Mouse (Mus musculus) testis, adult 2 months (tissue): ENCODE data around the gene Wdfy4.

Experiments used
- CTCF ChIP-seq: fragments of 200-500 bp; IDR thresholded peaks from 2 replicates; pipeline ENCODE4 v1.5.1; 2012; ENCODE audit warnings: low read depth, mild to moderate bottlenecking, inconsistent platforms, low read length, moderate library complexity; ENCODE audit not compliant: control insufficient read depth, insufficient read depth, insufficient replicate concordance
- POLR2A ChIP-seq: fragments of 200-500 bp; IDR thresholded peaks from 2 replicates; pipeline ENCODE4 v1.6.1; 2012; ENCODE audit warnings: low read depth, mild to moderate bottlenecking, inconsistent platforms, low read length, moderate library complexity; ENCODE audit not compliant: control insufficient read depth

DNA sequence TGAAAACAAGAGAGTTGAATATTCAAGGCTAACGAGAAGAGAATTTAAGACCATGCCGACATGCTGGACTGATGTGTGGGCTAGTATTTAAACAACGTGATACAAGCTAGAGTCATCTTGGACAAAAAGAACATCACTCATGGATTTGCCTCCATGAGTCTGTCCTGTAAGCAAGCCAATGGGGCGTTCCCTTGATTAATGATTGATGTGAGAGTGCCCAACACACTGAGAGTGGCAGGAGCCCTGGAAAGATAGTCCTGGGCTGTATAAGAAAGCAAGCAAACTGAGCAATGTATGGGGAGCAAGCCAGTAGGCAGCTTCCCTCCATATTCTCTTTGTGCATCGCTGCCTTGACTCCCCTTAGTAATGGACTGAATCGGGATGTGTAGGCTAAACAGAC is 106.7 kb downstream of the Wdfy4 start:
- TF ChIP-seq POLR2A, result no peak
- TF ChIP-seq CTCF, result no peak
